Mouse (Mus musculus): ENCODE measurements around the gene Cwc22.

DNA sequence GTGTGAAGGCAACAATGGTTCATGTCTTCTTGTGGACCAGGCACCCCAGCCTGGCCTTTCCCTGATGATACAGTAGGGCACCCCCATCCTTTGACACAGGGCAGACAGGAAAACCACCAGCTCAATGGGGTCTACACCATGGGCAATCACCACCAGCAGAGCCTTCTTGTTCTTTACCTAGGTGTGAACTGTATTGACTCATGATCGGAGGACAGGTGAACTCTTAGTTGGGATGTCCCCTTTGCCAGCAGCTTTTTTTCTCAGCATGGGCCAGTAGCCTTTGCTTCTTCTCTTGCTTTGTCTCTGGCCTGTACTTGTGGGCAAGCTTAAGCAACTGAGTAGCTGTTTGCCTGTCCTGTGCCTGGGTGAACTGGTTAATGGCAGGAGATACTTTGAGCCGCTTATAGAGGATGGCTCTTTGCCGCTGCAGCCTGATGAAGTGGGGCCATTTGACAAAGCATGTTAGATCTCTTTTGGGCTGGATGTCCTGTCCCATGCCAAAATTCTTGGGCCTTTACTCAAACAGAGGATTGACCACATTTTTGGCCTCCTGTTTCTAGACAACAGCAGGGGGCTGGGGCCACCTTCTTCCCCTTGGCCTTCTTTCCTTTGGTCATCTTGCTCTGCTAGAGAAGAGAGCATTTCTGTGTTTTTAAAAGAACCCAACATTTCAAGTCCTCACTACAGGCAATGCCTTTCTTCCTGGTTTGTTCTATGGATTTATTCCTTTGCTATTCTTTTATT lies 16.4 kb upstream of the Cwc22 start:
- TF ChIP-seq POLR2A (IDR thresholded peaks at IDR 0.05; ENCODE audit: borderline replicate concordance, low read depth, low read length) (no peak), CTCF (IDR thresholded peaks at IDR 0.05; ENCODE audit: low read depth, low read length) (no peak)

All from bone marrow macrophage, adult 2 months (primary cell).